Comparison of ENCODE assay signal across 22 mouse cellular contexts in the genomic region with DNA sequence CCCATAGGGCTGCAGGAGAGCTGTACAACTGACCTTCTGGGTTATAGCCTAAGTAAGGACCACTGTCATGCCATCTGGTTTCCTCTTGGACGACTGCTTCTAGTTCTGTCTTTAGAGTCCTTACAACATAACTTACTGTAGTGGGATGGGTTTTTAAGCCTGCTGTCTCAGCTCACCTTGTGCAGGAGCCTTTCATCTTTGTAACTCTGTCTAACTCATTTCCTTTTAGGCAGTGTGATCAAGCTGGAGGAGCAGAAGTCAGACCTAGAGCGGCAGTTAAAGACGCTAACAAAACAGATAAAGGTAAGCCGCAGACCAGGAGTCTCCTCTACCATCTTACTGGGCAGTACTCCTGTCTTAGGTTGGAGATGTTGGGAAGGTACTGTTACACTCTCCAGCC.
DNase-seq lines count a peak whose midpoint lies in the region; ATAC-seq and TF ChIP-seq lines count a peak whose summit lies in the region.
"Had no signal": no experiment of that assay in that cellular context is flagged by ENCODE, and none has a peak within 500 bp of the region (broad histone marks: within the 10 kb centered on the region; RNA-seq: fewer than 3 reads in every experiment).

No protein-coding gene starts in this region.

- H3K36me3 ChIP-seq in liver, embryonic 12.5 days, result peaks cover 71% of the 10 kb centered on the region
- H3K36me3 ChIP-seq: heart, embryonic 10.5 days had no signal

- H3K9me3 ChIP-seq in liver, embryonic 12.5 days (replicated peaks), result no peaks in the 10 kb centered on the region
- H3K9me3 ChIP-seq: embryonic facial prominence, embryonic 13.5 days; forebrain, embryonic 12.5 days; G1E; heart, embryonic 10.5 days; hindbrain, embryonic 13.5 days had no signal

- intact Hi-C loops in gastrocnemius, postnatal 36 days (cut with DNase I), result no loop called here
- intact Hi-C loops in gastrocnemius, adult 2 months (cut with DNase I), result no loop called here

- no peaks in the 10 kb centered on the region for H3K27me3 ChIP-seq in liver, embryonic 12.5 days (replicated peaks)
- H3K27me3 ChIP-seq: embryonic facial prominence, embryonic 13.5 days; hindbrain, embryonic 13.5 days had no signal

- H3K4me3 ChIP-seq in liver, embryonic 12.5 days, result no peak overlapping the region
- no peak overlapping the region for H3K4me3 ChIP-seq in gastrocnemius, adult 2 months
- H3K4me3 ChIP-seq: embryonic facial prominence, embryonic 13.5 days; forebrain, embryonic 12.5 days; heart, embryonic 10.5 days; hindbrain, embryonic 13.5 days had no signal

- no peak for ATAC-seq in liver, embryonic 12.5 days
- ATAC-seq: forebrain, embryonic 16.5 days; hindbrain, postnatal 0 days had no signal

- peaks cover 10% of the 10 kb centered on the region for H3K4me1 ChIP-seq in liver, embryonic 12.5 days
- H3K4me1 ChIP-seq: embryonic facial prominence, embryonic 13.5 days had no signal

- H3K4me2 ChIP-seq in liver, embryonic 12.5 days, result no peak overlapping the region
- H3K4me2 ChIP-seq: embryonic facial prominence, embryonic 13.5 days; forebrain, embryonic 12.5 days; hindbrain, embryonic 13.5 days had no signal

- no peak for DNase-seq in liver
- peak; percentile 7 for DNase-seq in T-cell, adult 2 months (ENCODE audit: low spot score)
- DNase-seq in naive thymus-derived CD4-positive, alpha-beta T cell, adult 2 months (ENCODE audit: low read depth), result peak; percentile 60
- DNase-seq in thymus, postnatal 4 days, result peak; percentile 14
- no peak for DNase-seq in gastrocnemius, postnatal 36 days
- no peak for DNase-seq in urinary bladder, adult 18-20 months (ENCODE audit: low spot score in 2 of 2)
- no peak for DNase-seq in gastrocnemius, adult 2 months
- DNase-seq: adrenal gland, postnatal 14 days; cerebellum, adult 18-20 months; cerebellum, adult 9-11 months; cerebellum, postnatal 36 days; gastrocnemius, postnatal 25 days; heart, adult 18-20 months; heart, postnatal 10 days had no signal

- no peak overlapping the region for H3K9ac ChIP-seq in liver, embryonic 12.5 days
- H3K9ac ChIP-seq: embryonic facial prominence, embryonic 13.5 days; forebrain, embryonic 12.5 days; hindbrain, embryonic 13.5 days had no signal

- H3K27ac ChIP-seq in liver, embryonic 12.5 days, result 0 out of 2 replicates have a peak overlapping the region, but pooled peaks have one; percentile 20
- H3K27ac ChIP-seq in gastrocnemius, adult 2 months, result no peak overlapping the region
- H3K27ac ChIP-seq: embryonic facial prominence, embryonic 13.5 days; forebrain, embryonic 12.5 days; heart, embryonic 10.5 days; hindbrain, embryonic 13.5 days; hindbrain, postnatal 0 days had no signal

- no peak for TF ChIP-seq CTCF in gastrocnemius, adult 2 months (IDR thresholded peaks at IDR 0.05)

- WGBS in liver, embryonic 12.5 days (ENCODE audit: insufficient replicate concordance), result 64% methylated on average over 4 of the region's 4 CpGs

Comparison
In these comparisons a context has a peak if more than half of its experiments do, and no peak if none do; other contexts are left out.
1. DNase-seq: peak in T-cell, adult 2 months (single experiment), naive thymus-derived CD4-positive, alpha-beta T cell, adult 2 months (single experiment) and thymus, postnatal 4 days (single experiment); none in liver (single experiment), gastrocnemius, postnatal 36 days (0 of 2), urinary bladder, adult 18-20 months (0 of 2) and gastrocnemius, adult 2 months (single experiment).